Mouse (Mus musculus): ENCODE measurements around the gene Gpn3.
A peak's percentile ranks its signal among the peaks of the same experiment; 100 is the strongest.

- TF ChIP-seq CTCF (IDR thresholded peaks at IDR 0.05; ENCODE audit: insufficient read depth, low read depth, low read length) = 0 out of 2 replicates have a peak, but pooled peaks have one; percentile 27
- no peak for TF ChIP-seq POLR2A (IDR thresholded peaks at IDR 0.05; ENCODE audit: insufficient read depth, low read depth, low read length)
Observed at GRCm38 (mm10) chr5:122393887-122394286, 22.2 kb downstream of the Gpn3 start.
